In the genomic region with DNA sequence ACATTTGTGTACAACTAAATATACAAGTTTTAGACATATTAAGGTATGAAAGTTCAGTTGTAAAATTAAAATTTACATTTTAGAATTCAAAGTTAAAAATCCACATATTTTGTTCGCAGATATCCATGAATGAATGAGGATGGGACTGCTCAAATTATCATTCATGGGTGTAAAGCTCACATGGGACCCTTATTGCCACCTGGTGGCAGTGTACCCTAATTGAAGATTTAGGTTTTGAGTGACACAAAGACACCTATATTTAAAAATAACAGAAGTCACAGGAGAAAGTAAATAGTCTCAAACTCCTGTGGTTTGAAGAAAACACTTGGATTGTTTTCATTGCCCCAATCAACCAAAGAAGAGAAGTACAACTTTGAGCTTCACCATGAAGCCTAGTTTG, we compare ENCODE assay signal across 10 mouse cellular contexts.
DNase-seq lines count a peak whose midpoint lies in the region; ATAC-seq and TF ChIP-seq lines count a peak whose summit lies in the region.
"Had no signal": no experiment of that assay in that cellular context is flagged by ENCODE, and none has a peak within 500 bp of the region (broad histone marks: within the 10 kb centered on the region; RNA-seq: fewer than 3 reads in every experiment).

No protein-coding gene starts in this region.

- H3K27me3 ChIP-seq in E14TG2a.4 (ENCODE audit: insufficient read depth, low read length): no peaks in the 10 kb centered on the region
- H3K27me3 ChIP-seq: liver, embryonic 12.5 days; stomach, embryonic 15.5 days had no signal

- peak; percentile 16; the same call in 1 of the 2 replicates for TF ChIP-seq CTCF in E14TG2a.4 (conservative IDR thresholded peaks at IDR 0.05; ENCODE audit: low read length)

- no peaks in the 10 kb centered on the region for H3K9me3 ChIP-seq in E14TG2a.4 (ENCODE audit: low read length)
- H3K9me3 ChIP-seq: liver, embryonic 12.5 days; stomach, embryonic 15.5 days had no signal

- H3K4me1 ChIP-seq in E14TG2a.4 (replicated peaks; ENCODE audit: low read depth, low read length): no peaks in the 10 kb centered on the region
- H3K4me1 ChIP-seq: liver, embryonic 12.5 days; stomach, embryonic 15.5 days had no signal

- DNase-seq in heart, adult 8-10 months (ENCODE audit: low spot score): peak; percentile 28
- no peak for DNase-seq in heart, adult 9 months (ENCODE audit: low spot score in 2 of 2)
- peak; percentile 60 for DNase-seq in 3T3-L1 (ENCODE audit: low read depth, low spot score)
- DNase-seq in lung, postnatal 10 days: peak; percentile 16
- no peak for DNase-seq in frontal cortex, postnatal 14 days (ENCODE audit: low spot score in 2 of 2)
- DNase-seq in retina, postnatal 1 day: no peak

- H3K4me3 ChIP-seq in E14TG2a.4 (replicated peaks; ENCODE audit: low read length): no peak overlapping the region
- H3K4me3 ChIP-seq: liver, embryonic 12.5 days; stomach, embryonic 15.5 days had no signal

- no peaks in the 10 kb centered on the region for H3K36me3 ChIP-seq in E14TG2a.4 (ENCODE audit: insufficient read depth, low read length)
- H3K36me3 ChIP-seq: liver, embryonic 12.5 days; stomach, embryonic 15.5 days had no signal

- ATAC-seq in megakaryocyte, adult 5-6 weeks (ENCODE audit: poor library complexity, severe bottlenecking): no peak
- ATAC-seq: liver, embryonic 12.5 days had no signal

Comparison
In these comparisons a context has a peak if more than half of its experiments do, and no peak if none do; other contexts are left out.
1. DNase-seq: peak in heart, adult 8-10 months (single experiment), 3T3-L1 (single experiment) and lung, postnatal 10 days (single experiment); none in heart, adult 9 months (0 of 2), frontal cortex, postnatal 14 days (0 of 2) and retina, postnatal 1 day (single experiment).